Mouse (Mus musculus) heart, embryonic 12.5 days (tissue): ENCODE data around the gene Plac9b. TPM values are rescaled to one million over a fixed set of nuclear protein-coding genes. Genes with fewer than 3 reads are reported as not detected.
"Not testable (repeated sequence)": the region's sequence is repeated elsewhere in the genome, so short reads cannot be mapped to it uniquely, and the experiment has no call there.

ENCODE experiments used
- ATAC-seq: fragments of 200-750 bp; cut with Nextera tagmentation; 2 replicates; pipeline ENCODE4 v1.8.0; 2017; ENCODE audit warnings: moderate TSS enrichment, moderate library complexity; ENCODE audit not compliant: insufficient number of reproducible peaks, low FRiP score
- H3K27ac ChIP-seq: fragments of 300-500 bp; sonication (generic); 2 replicates; pipeline ENCODE4 v1.5.1; 2016; ENCODE audit warnings: mild to moderate bottlenecking, moderate library complexity; ENCODE audit not compliant: poor library complexity, severe bottlenecking
- H3K27me3 ChIP-seq: fragments of 300-500 bp; sonication (generic); replicated peaks from 2 replicates; pipeline ENCODE4 v1.6.1; 2016; ENCODE audit warnings: mild to moderate bottlenecking, moderate library complexity
- H3K36me3 ChIP-seq: fragments of 300-500 bp; sonication (generic); 2 replicates; pipeline ENCODE4 v1.6.1; 2016; ENCODE audit warnings: mild to moderate bottlenecking, moderate library complexity
- H3K4me1 ChIP-seq: fragments of 300-500 bp; sonication (generic); replicated peaks from 2 replicates; pipeline ENCODE4 v1.6.1; 2016; ENCODE audit warnings: mild to moderate bottlenecking
- H3K4me2 ChIP-seq: fragments of 300-500 bp; sonication (generic); 2 replicates; pipeline ENCODE4 v1.6.1; 2016; ENCODE audit warnings: mild to moderate bottlenecking, moderate library complexity
- H3K4me3 ChIP-seq: fragments of 300-500 bp; sonication (generic); 2 replicates; pipeline ENCODE4 v1.5.1; 2016; ENCODE audit warnings: mild to moderate bottlenecking
- H3K9ac ChIP-seq: fragments of 300-500 bp; sonication (generic); 2 replicates; pipeline ENCODE4 v1.6.1; 2016; ENCODE audit warnings: mild to moderate bottlenecking, moderate library complexity
- H3K9me3 ChIP-seq: fragments of 300-500 bp; sonication (generic); replicated peaks from 2 replicates; pipeline ENCODE4 v1.6.1; 2016; ENCODE audit warnings: mild to moderate bottlenecking, moderate library complexity
- WGBS: fragments of 180-500 bp; shearing (Covaris S2); methylation state at CpG from one replicate; pipeline ENCODE4 v1.1.7; 2016; 5-methylcytosine and 5-hydroxymethylcytosine counted together
- polyA plus RNA-seq: library from polyadenylated mRNA; unstranded; fragments of >200 nt; fragmentation: Nextera tagmentation; extraction: Ambion mirVana; gene quantifications from 2 replicates; pipeline ENCODE4 v1.2.1, GENCODE M21; 2016

Plac9b gene
- 3.7 and 4.6 TPM in 2 replicates for polyA plus RNA-seq

GRCm38 (mm10) chr14:26182380-26182779, at the start of gene Plac9b:
Gene Plac9b, minus strand, starts transcription at chr14:26182480.
- H3K27ac ChIP-seq, H3K4me3 ChIP-seq, H3K4me2 ChIP-seq, H3K36me3 ChIP-seq, H3K9ac ChIP-seq, H3K27me3 ChIP-seq, H3K4me1 ChIP-seq, H3K9me3 ChIP-seq, ATAC-seq: not testable (repeated sequence)
- WGBS = no CpG with 5 or more reads among the region's 10 CpGs

DNA sequence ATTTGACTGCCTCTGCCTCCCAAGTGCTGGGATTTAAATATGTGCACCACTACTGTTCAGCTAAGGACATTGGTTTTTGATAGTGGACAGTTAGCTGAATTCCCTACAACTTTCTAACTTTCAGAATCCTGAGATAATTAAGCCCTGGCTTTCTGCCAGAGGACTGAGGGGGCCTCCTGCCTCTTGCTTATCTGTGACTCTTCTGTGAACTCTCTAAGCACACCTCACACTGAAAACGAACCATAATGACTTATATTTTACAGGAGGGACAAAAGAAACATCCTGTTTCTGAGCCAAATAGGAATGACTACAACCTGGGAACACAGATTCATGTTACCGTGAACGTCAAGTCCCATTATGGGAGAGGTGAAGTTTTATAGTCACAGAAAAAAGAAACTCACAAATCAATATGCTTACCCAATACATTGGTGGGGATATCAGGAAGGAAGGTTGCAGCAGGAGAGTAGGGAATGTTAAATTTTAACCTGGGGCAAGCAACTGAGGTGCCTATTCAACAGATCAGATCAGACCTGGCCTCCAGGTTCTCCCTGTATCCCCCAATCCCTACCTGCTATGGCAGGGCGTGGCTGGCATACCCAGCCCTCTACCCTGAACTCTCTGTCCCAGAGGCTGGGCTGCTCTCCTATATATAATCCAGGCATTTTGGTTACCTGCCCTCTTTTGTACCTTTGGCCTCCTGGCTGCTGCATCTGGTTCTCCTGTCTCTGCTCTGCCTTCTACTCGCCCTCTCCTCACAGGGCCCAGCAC, 34.1 kb upstream of the Plac9b start:
- not testable (repeated sequence) for ATAC-seq
- WGBS = no CpG with 5 or more reads among the region's 5 CpGs

GRCm38 (mm10) chr14:26206926-26207247, 24.6 kb upstream of the Plac9b start, which contains the start of gene Tmem254b:
Gene Tmem254b, minus strand, starts transcription at chr14:26207041.
- not testable (repeated sequence) for H3K4me2 ChIP-seq, H3K36me3 ChIP-seq, H3K4me3 ChIP-seq, H3K9ac ChIP-seq, H3K4me1 ChIP-seq, H3K27me3 ChIP-seq, H3K9me3 ChIP-seq, ATAC-seq, H3K27ac ChIP-seq
- WGBS = no CpG with 5 or more reads among the region's 10 CpGs

More for the DNA sequence above, 34.1 kb upstream of the Plac9b start:
- not testable (repeated sequence) for H3K9me3 ChIP-seq, H3K27ac ChIP-seq, H3K27me3 ChIP-seq, H3K9ac ChIP-seq, H3K4me1 ChIP-seq, H3K4me3 ChIP-seq, H3K4me2 ChIP-seq, H3K36me3 ChIP-seq

GRCm38 (mm10) chr14:26206197-26206925, 24.1 kb upstream of the Plac9b start:
- H3K4me3 ChIP-seq, H3K36me3 ChIP-seq, H3K27me3 ChIP-seq, H3K27ac ChIP-seq, H3K4me1 ChIP-seq, H3K9ac ChIP-seq, H3K9me3 ChIP-seq, H3K4me2 ChIP-seq: not testable (repeated sequence)
- ATAC-seq = peak; percentile 45; the same call in 1 of the 2 replicates
- no CpG with 5 or more reads among the region's 44 CpGs for WGBS

DNA sequence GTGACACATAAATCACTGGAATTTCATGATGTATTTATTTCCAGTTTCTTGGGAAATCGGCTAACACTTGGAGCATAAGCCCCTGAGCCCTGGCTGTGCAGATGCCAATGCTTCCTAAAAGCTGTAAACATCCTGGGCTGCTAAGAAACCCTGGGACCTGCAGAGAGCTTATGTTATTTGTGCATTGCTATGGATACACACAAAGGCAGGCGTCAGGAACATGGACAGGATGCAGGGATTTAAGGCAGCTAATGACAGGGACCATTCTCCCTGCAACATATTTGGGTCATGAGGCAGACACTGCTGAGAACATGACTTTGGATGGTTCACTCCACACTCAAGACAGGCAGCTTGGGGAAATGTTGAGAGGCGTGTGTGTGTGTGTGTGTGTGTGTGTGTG, 15.6 kb upstream of the Plac9b start:
- not testable (repeated sequence) for ATAC-seq, H3K4me3 ChIP-seq, H3K4me1 ChIP-seq, H3K36me3 ChIP-seq, H3K9ac ChIP-seq, H3K27ac ChIP-seq, H3K27me3 ChIP-seq, H3K9me3 ChIP-seq, H3K4me2 ChIP-seq
- WGBS = no CpG with 5 or more reads among the region's 3 CpGs

DNA sequence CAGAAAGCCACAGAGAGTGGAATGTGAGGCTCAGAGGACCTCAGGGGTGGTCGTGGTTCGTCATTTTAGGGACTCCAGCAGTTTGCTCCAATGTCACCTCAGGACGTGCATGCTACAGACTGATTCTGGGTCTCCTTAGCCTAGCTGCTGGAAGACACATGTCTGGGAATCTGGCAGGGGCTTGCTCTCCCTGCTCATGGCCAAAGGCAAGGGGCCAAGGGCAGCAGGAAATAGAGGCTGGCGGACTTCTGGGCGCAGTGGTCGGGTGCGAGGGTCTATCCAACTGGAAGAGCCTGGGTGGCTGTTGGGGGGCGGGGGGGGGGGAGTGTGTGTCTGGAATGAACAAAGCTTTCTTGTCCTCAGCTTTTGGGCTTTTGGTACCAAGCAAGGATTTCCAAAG, 6.1 kb upstream of the Plac9b start:
- WGBS = no CpG with 5 or more reads among the region's 8 CpGs
- H3K36me3 ChIP-seq, H3K4me2 ChIP-seq, ATAC-seq, H3K9ac ChIP-seq, H3K4me1 ChIP-seq, H3K27me3 ChIP-seq, H3K4me3 ChIP-seq, H3K27ac ChIP-seq, H3K9me3 ChIP-seq: not testable (repeated sequence)

- H3K9me3 ChIP-seq, H3K27me3 ChIP-seq, H3K4me1 ChIP-seq, H3K4me3 ChIP-seq, ATAC-seq, H3K4me2 ChIP-seq, H3K9ac ChIP-seq, H3K36me3 ChIP-seq, H3K27ac ChIP-seq: not testable (repeated sequence)
- no CpG with 5 or more reads among the region's 9 CpGs for WGBS
Observed at GRCm38 (mm10) chr14:26186638-26187037, 4.4 kb upstream of the Plac9b start.

- H3K4me1 ChIP-seq, H3K9ac ChIP-seq, ATAC-seq, H3K27me3 ChIP-seq, H3K9me3 ChIP-seq, H3K27ac ChIP-seq, H3K4me3 ChIP-seq, H3K36me3 ChIP-seq, H3K4me2 ChIP-seq: not testable (repeated sequence)
- WGBS = no CpG with 5 or more reads among the region's 10 CpGs
Observed at GRCm38 (mm10) chr14:26181660-26182059, 620 bp downstream of the Plac9b start.

DNA sequence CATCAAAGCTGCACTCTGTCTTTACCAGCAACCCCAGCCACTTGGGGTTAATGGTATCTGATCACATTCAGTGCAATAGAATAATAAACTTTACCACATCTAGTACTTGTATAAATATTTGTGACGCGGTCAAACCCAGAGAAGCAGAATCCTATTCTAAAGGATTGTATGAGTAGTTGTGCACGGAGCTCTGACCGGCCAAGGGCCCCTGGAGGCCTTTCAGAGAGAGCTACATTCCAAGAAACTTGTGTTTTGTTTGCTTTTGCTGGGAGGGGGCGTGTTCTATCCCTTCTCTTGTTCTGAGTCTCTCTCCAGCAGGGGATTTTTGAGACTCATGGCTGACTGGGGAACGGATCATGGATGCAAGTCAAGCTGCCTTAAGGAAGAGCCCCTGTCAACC, 7.3 kb downstream of the Plac9b start:
- H3K9me3 ChIP-seq = not testable (repeated sequence)

GRCm38 (mm10) chr14:26173955-26174354, 8.3 kb downstream of the Plac9b start:
- H3K9me3 ChIP-seq, H3K4me3 ChIP-seq, H3K4me1 ChIP-seq, H3K27me3 ChIP-seq, H3K27ac ChIP-seq, H3K4me2 ChIP-seq, H3K9ac ChIP-seq, H3K36me3 ChIP-seq, ATAC-seq: not testable (repeated sequence)
- WGBS = no CpG with 5 or more reads among the region's 3 CpGs

More for the DNA sequence above, 7.3 kb downstream of the Plac9b start:
- not testable (repeated sequence) for H3K27me3 ChIP-seq, H3K4me3 ChIP-seq, H3K27ac ChIP-seq, H3K4me2 ChIP-seq, H3K36me3 ChIP-seq, H3K9ac ChIP-seq, ATAC-seq, H3K4me1 ChIP-seq
- WGBS = no CpG with 5 or more reads among the region's 6 CpGs

GRCm38 (mm10) chr14:26165266-26165665, 17.0 kb downstream of the Plac9b start:
- not testable (repeated sequence) for H3K36me3 ChIP-seq, H3K4me2 ChIP-seq, H3K27me3 ChIP-seq, H3K9ac ChIP-seq, H3K27ac ChIP-seq, H3K9me3 ChIP-seq, H3K4me1 ChIP-seq, H3K4me3 ChIP-seq, ATAC-seq
- WGBS = no CpG with 5 or more reads among the region's 12 CpGs
